Mouse (Mus musculus) heart, postnatal 4 days (tissue): ENCODE measurements around the gene Tfec. TPM values are rescaled to one million over a fixed set of nuclear protein-coding genes. Genes with fewer than 3 reads are reported as not detected.

Experiments
- DNase-seq: peaks from one replicate; pipeline ENCODE4 v3.0.0; 2021
- total RNA-seq, 2 experiments: library from RNA; stranded (reverse); gene quantifications; 2 replicates each; pipeline ENCODE4 v1.2.3; 2021

The Tfec gene
- total RNA-seq, 2 experiments from 2014 or later = 0.43 to 0.63 TPM

DNA sequence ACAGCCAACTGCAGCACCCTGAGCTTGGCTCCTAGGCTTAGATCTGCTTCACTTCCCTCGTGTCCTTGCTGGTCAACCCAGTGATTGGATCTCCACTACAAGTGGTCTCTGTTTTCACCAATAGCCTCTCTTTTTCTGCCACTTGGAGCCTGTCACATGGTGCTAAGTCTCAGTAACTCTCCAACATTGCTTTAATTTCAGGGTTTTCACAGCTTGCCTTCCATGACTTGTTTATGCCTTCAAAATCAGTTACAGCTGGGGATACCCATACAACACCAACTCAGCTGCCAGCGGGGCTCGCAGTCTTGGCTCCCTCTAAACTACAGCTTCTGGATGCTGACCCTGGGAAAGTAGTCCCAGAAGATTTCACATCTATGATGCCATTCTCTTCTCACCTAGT lies 113.1 kb downstream of the Tfec start:
- no peak for DNase-seq

Other genes starting within 250 kb of the Tfec start
- gene Tes, start 166.7 kb upstream of the Tfec start, total RNA-seq = 1 to 10 TPM; 5.6 to 7.6 TPM